Mouse (Mus musculus): ENCODE measurements around the gene Ank2.

DNA sequence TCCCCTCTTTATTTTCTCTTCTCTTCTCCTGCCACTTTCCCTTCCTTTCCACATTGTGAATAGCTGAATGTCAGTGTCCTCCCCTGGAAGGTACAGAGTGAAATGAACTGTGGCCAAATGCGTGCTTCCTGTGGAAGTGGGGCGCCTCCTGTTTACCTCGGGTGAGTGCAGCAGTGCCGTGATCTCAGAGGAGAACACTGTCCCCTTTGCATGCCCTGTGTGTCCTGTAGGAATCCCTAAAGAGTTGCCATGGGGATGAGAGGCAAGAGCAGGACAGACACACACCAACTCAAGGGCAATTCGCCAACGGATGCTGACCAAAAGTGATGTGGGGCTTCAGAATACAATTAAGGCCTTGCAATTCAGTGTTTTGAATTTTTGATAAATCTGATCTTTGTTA, 521.8 kb downstream of the Ank2 start:
- no peak for TF ChIP-seq CTCF (IDR thresholded peaks at IDR 0.05; ENCODE audit: low read depth, low read length)
- no peak for TF ChIP-seq POLR2A (IDR thresholded peaks at IDR 0.05; ENCODE audit: extremely low read depth, insufficient read depth, low read length)

All from liver, adult 2 months (tissue).